Comparison of ENCODE assay signal across 14 mouse cellular contexts in the genomic region with DNA sequence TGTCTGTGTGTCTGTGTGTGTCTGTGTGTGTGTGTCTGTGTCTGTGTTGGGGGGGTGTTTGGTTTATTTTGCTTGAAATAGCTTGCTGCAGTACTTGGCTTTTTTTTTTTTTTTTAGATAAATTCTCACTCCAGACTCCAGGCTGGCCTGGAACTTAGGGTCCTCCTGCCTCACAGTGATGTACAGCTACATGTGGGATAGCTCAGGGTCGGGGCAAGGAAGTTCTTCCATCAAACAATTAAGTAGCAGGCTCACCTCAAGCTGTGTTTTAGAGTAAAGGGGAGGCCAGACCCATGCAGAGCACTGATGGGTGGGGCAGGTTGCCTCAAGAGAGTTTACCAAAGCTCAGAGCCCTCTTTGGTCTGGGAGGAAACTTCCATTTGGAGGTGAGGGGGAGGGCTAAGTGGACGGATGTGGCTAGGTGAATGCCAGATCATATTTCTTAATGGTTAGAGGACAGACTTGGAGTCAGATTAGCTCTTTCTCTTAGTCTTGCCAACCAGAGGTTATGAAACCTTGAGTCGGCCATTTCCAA. TPM values are rescaled to one million over a fixed set of nuclear protein-coding genes. Genes with fewer than 3 reads are reported as not detected.
DNase-seq lines count a peak whose midpoint lies in the region; ATAC-seq lines count a peak whose summit lies in the region.
"Had no signal": no experiment of that assay in that cellular context is flagged by ENCODE, and none has a peak within 500 bp of the region (broad histone marks: within the 10 kb centered on the region; RNA-seq: fewer than 3 reads in every experiment).

No protein-coding gene starts in this region.

- H3K4me3 ChIP-seq in hindbrain, embryonic 14.5 days (replicated peaks; ENCODE audit: low read length): no peak overlapping the region
- H3K4me3 ChIP-seq in hindbrain, embryonic 11.5 days (ENCODE audit: low read depth, low read length): no peak overlapping the region
- H3K4me3 ChIP-seq in neural tube, embryonic 12.5 days: no peak overlapping the region
- H3K4me3 ChIP-seq: embryonic facial prominence, embryonic 15.5 days; forebrain, embryonic 12.5 days; hindbrain, embryonic 15.5 days; limb, embryonic 15.5 days had no signal

- H3K27me3 ChIP-seq in hindbrain, embryonic 14.5 days (ENCODE audit: control insufficient read depth, insufficient read depth, low read length): no peaks in the 10 kb centered on the region
- H3K27me3 ChIP-seq in hindbrain, embryonic 11.5 days (ENCODE audit: control insufficient read depth, insufficient read depth, low read length): no peaks in the 10 kb centered on the region
- H3K27me3 ChIP-seq in neural tube, embryonic 12.5 days (replicated peaks): 0 out of 2 replicates have a peak, but pooled peaks cover 3% of the 10 kb centered on the region
- H3K27me3 ChIP-seq: embryonic facial prominence, embryonic 15.5 days; heart, embryonic 15.5 days; stomach, embryonic 15.5 days had no signal

- H3K27ac ChIP-seq in hindbrain, embryonic 14.5 days: no peak overlapping the region
- no peak overlapping the region for H3K27ac ChIP-seq in hindbrain, embryonic 11.5 days (ENCODE audit: low read depth, low read length)
- no peak overlapping the region for H3K27ac ChIP-seq in neural tube, embryonic 12.5 days
- H3K27ac ChIP-seq: embryonic facial prominence, embryonic 15.5 days; forebrain, embryonic 12.5 days; heart, embryonic 15.5 days; hindbrain, embryonic 15.5 days; limb, embryonic 15.5 days; stomach, embryonic 15.5 days had no signal

- no peak overlapping the region for H3K4me2 ChIP-seq in hindbrain, embryonic 14.5 days (replicated peaks)
- no peak overlapping the region for H3K4me2 ChIP-seq in hindbrain, embryonic 11.5 days (replicated peaks; ENCODE audit: low read depth, low read length)
- H3K4me2 ChIP-seq in neural tube, embryonic 12.5 days (replicated peaks): 0 out of 2 replicates have a peak overlapping the region, but pooled peaks have one; percentile 20

- 77% methylated on average over 3 of the region's 3 CpGs for WGBS in hindbrain, embryonic 14.5 days
- WGBS in hindbrain, embryonic 11.5 days: 49% methylated on average over 3 of the region's 3 CpGs
- WGBS in neural tube, embryonic 12.5 days: 61% methylated on average over 3 of the region's 3 CpGs

- no peak for DNase-seq in hindbrain, embryonic 14.5 days (ENCODE audit: low spot score)
- DNase-seq in hindbrain, embryonic 11.5 days (ENCODE audit: low spot score): no peak
- DNase-seq in lung, postnatal 36 days: peak; percentile 15
- no peak for DNase-seq in lung, postnatal 4 days
- DNase-seq in ES-CJ7 (ENCODE audit: low read depth, low spot score): peak; percentile 39
- DNase-seq in left cerebral cortex, postnatal 25 days (ENCODE audit: low spot score in 2 of 2): no peak

- no peak overlapping the region for H3K9ac ChIP-seq in hindbrain, embryonic 14.5 days
- no peak overlapping the region for H3K9ac ChIP-seq in hindbrain, embryonic 11.5 days (ENCODE audit: low read depth, low read length)
- H3K9ac ChIP-seq in neural tube, embryonic 12.5 days: no peak overlapping the region
- H3K9ac ChIP-seq: embryonic facial prominence, embryonic 15.5 days; hindbrain, embryonic 15.5 days; limb, embryonic 15.5 days; liver, postnatal 0 days; stomach, embryonic 15.5 days had no signal

- intact Hi-C loops in left cerebral cortex, postnatal 25 days (cut with DNase I): loop anchor here (1.0 to 10.0 kb wide), 4 partner anchors 105 to 247 kb away; a partner anchor contains a TSS

- no peaks in the 10 kb centered on the region for H3K4me1 ChIP-seq in hindbrain, embryonic 14.5 days (replicated peaks; ENCODE audit: control insufficient read depth, insufficient read depth, low read length)
- H3K4me1 ChIP-seq in hindbrain, embryonic 11.5 days (replicated peaks; ENCODE audit: control insufficient read depth, insufficient read depth, low read length): no peaks in the 10 kb centered on the region
- no peaks in the 10 kb centered on the region for H3K4me1 ChIP-seq in neural tube, embryonic 12.5 days

- ATAC-seq in hindbrain, embryonic 14.5 days (ENCODE audit: low FRiP score): 0 out of 2 replicates have a peak, but pooled peaks have one; percentile 16
- ATAC-seq in hindbrain, embryonic 11.5 days (ENCODE audit: low FRiP score): no peak
- ATAC-seq in neural tube, embryonic 12.5 days (ENCODE audit: low FRiP score, low read depth): no peak

- H3K36me3 ChIP-seq in hindbrain, embryonic 14.5 days (replicated peaks; ENCODE audit: control insufficient read depth, insufficient read depth): no peaks in the 10 kb centered on the region
- H3K36me3 ChIP-seq in hindbrain, embryonic 11.5 days (ENCODE audit: control insufficient read depth, insufficient read depth, low read length): no peaks in the 10 kb centered on the region
- no peaks in the 10 kb centered on the region for H3K36me3 ChIP-seq in neural tube, embryonic 12.5 days
- H3K36me3 ChIP-seq: embryonic facial prominence, embryonic 15.5 days; forebrain, embryonic 12.5 days; heart, embryonic 15.5 days; hindbrain, embryonic 15.5 days; limb, embryonic 15.5 days; stomach, embryonic 15.5 days had no signal

- no peaks in the 10 kb centered on the region for H3K9me3 ChIP-seq in hindbrain, embryonic 14.5 days (ENCODE audit: control insufficient read depth, low read length)
- no peaks in the 10 kb centered on the region for H3K9me3 ChIP-seq in hindbrain, embryonic 11.5 days (ENCODE audit: control insufficient read depth, low read length)
- H3K9me3 ChIP-seq in neural tube, embryonic 12.5 days: no peaks in the 10 kb centered on the region
- H3K9me3 ChIP-seq: embryonic facial prominence, embryonic 15.5 days; forebrain, embryonic 12.5 days; heart, embryonic 15.5 days; hindbrain, embryonic 15.5 days; limb, embryonic 15.5 days; stomach, embryonic 15.5 days had no signal

RNA-seq across cellular contexts. Expression of a gene that starts 24.3 kb away (rescaled TPM):
- 7.7 and 8.2 TPM in 2 replicates for polyA plus RNA-seq in hindbrain, embryonic 14.5 days (2014; fragmentation: Nextera tagmentation; extraction: Ambion mirVana)
- polyA plus RNA-seq in hindbrain, embryonic 11.5 days (2014; fragmentation: Nextera tagmentation; extraction: Ambion mirVana): 16.3 and 19.5 TPM in 2 replicates
- polyA plus RNA-seq in neural tube, embryonic 12.5 days (2016; fragmentation: Nextera tagmentation; extraction: Ambion mirVana): 10.3 and 14.1 TPM in 2 replicates
- 10 to 100 TPM; 24.2 to 28.2 TPM for total RNA-seq in left cerebral cortex, postnatal 25 days (2021)

Comparison
In these comparisons a context has a peak if more than half of its experiments do, and no peak if none do; other contexts are left out.
1. DNase-seq: peak in lung, postnatal 36 days (single experiment) and ES-CJ7 (single experiment); none in hindbrain, embryonic 14.5 days (single experiment), hindbrain, embryonic 11.5 days (single experiment), lung, postnatal 4 days (0 of 2) and left cerebral cortex, postnatal 25 days (0 of 2).